27 mouse cellular contexts compared by ENCODE assay signal in the genomic region with DNA sequence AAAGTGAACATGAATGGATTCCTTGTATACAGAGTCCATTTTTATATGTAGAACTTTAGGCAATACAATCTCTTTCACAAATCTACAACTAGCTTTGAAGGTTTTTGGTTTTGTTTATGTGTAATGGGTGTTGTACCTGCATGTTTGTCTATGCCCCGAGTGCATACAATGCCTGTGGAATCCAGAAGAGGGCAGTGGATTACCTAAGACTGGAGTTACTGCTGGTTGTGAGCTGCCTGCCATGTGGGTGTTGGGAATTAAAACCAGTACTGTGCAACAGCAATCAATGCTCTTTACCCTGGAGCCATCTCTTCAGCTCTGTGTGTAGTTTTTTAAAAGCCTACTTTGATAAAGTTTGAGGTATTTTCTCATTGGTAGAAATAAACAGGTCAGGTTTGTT. TPM values are rescaled to one million over a fixed set of nuclear protein-coding genes. Genes with fewer than 3 reads are reported as not detected.
DNase-seq lines count a peak whose midpoint lies in the region; ATAC-seq and TF ChIP-seq lines count a peak whose summit lies in the region.
"Had no signal": no experiment of that assay in that cellular context is flagged by ENCODE, and none has a peak within 500 bp of the region (broad histone marks: within the 10 kb centered on the region; RNA-seq: fewer than 3 reads in every experiment).

No protein-coding gene starts in this region.

- no peak overlapping the region for H3K4me3 ChIP-seq in intestine, postnatal 0 days (ENCODE audit: low read depth, low read length)
- H3K4me3 ChIP-seq in intestine, embryonic 15.5 days (replicated peaks), result no peak overlapping the region
- H3K4me3 ChIP-seq in cerebellum, adult 2 months (replicated peaks; ENCODE audit: insufficient read depth, low read depth, low read length), result no peak overlapping the region
- H3K4me3 ChIP-seq: embryonic facial prominence, embryonic 10.5 days; limb, embryonic 12.5 days; liver, embryonic 13.5 days; midbrain, embryonic 12.5 days; myocyte had no signal

- H3K9me3 ChIP-seq in intestine, postnatal 0 days (ENCODE audit: control insufficient read depth), result peaks cover 20% of the 10 kb centered on the region; the same call in 1 of the 2 replicates
- H3K9me3 ChIP-seq in intestine, embryonic 15.5 days, result peaks cover 3% of the 10 kb centered on the region
- H3K9me3 ChIP-seq: liver, embryonic 13.5 days had no signal

- no peak overlapping the region for H3K9ac ChIP-seq in intestine, postnatal 0 days (ENCODE audit: low read depth, low read length)
- H3K9ac ChIP-seq in intestine, embryonic 15.5 days, result no peak overlapping the region
- H3K9ac ChIP-seq: limb, embryonic 12.5 days; liver, embryonic 13.5 days; lung, embryonic 14.5 days; midbrain, embryonic 12.5 days had no signal

- H3K36me3 ChIP-seq in intestine, postnatal 0 days (ENCODE audit: control insufficient read depth, insufficient read depth), result peaks cover 95% of the 10 kb centered on the region
- H3K36me3 ChIP-seq in intestine, embryonic 15.5 days, result peaks cover 84% of the 10 kb centered on the region

- no peak overlapping the region for H3K4me2 ChIP-seq in intestine, postnatal 0 days (replicated peaks; ENCODE audit: low read depth)
- H3K4me2 ChIP-seq in intestine, embryonic 15.5 days (replicated peaks), result no peak overlapping the region
- H3K4me2 ChIP-seq: limb, embryonic 12.5 days; liver, embryonic 13.5 days; lung, embryonic 14.5 days; midbrain, embryonic 12.5 days had no signal

- DNase-seq in 3T3-L1 (ENCODE audit: low read depth, low spot score) (peak; percentile 11), ES-CJ7 (ENCODE audit: low read depth, low spot score) (peak; percentile 68)
- peak; percentile 20 for DNase-seq in brain, adult 2 months (ENCODE audit: low read depth, low spot score)
- no peak for DNase-seq in gastrocnemius, postnatal 25 days
- no peak for DNase-seq in cerebellum, adult 11-12 months
- DNase-seq in cerebellum, adult 2 months, result no peak
- DNase-seq: adrenal gland, adult 8-10 months; B cell, adult 2 months; gastrocnemius, postnatal 36 days; kidney, adult 8-10 months; kidney, postnatal 36 days; liver, embryonic 13.5 days; lung, embryonic 14.5 days; lung, postnatal 4 days had no signal

- no peak for ATAC-seq in intestine, postnatal 0 days
- ATAC-seq in intestine, embryonic 15.5 days, result no peak
- ATAC-seq: forebrain, embryonic 14.5 days had no signal

- WGBS in intestine, postnatal 0 days, result 90% methylated on average over 1 of the region's 1 CpGs
- 94% methylated on average over 1 of the region's 1 CpGs for WGBS in intestine, embryonic 15.5 days
- 96% methylated on average over 1 of the region's 1 CpGs for WGBS in cerebellum, adult 2 months

- no peak for TF ChIP-seq POLR2A in cerebellum, adult 2 months (IDR thresholded peaks at IDR 0.05; ENCODE audit: borderline replicate concordance, insufficient read depth, low read length)

- 0 out of 2 replicates have a peak, but pooled peaks have one; percentile 13 for TF ChIP-seq CTCF in intestine, postnatal 0 days (IDR thresholded peaks at IDR 0.05; ENCODE audit: low read depth)
- no peak for TF ChIP-seq CTCF in cerebellum, adult 2 months (IDR thresholded peaks at IDR 0.05; ENCODE audit: borderline replicate concordance, insufficient read depth, low read depth, low read length)

- no peaks in the 10 kb centered on the region for H3K27me3 ChIP-seq in intestine, postnatal 0 days (replicated peaks; ENCODE audit: control insufficient read depth, insufficient read depth, low read length)
- H3K27me3 ChIP-seq in intestine, embryonic 15.5 days (replicated peaks), result no peaks in the 10 kb centered on the region
- no peaks in the 10 kb centered on the region; the same call in 1 of the 2 replicates for H3K27me3 ChIP-seq in cerebellum, adult 2 months (ENCODE audit: control insufficient read depth, insufficient read depth, low read length)
- H3K27me3 ChIP-seq: limb, embryonic 12.5 days; liver, embryonic 13.5 days; midbrain, embryonic 12.5 days had no signal

- no peaks in the 10 kb centered on the region for H3K4me1 ChIP-seq in intestine, postnatal 0 days (replicated peaks; ENCODE audit: control insufficient read depth, insufficient read depth, low read length)
- H3K4me1 ChIP-seq in intestine, embryonic 15.5 days (replicated peaks), result no peaks in the 10 kb centered on the region
- no peaks in the 10 kb centered on the region for H3K4me1 ChIP-seq in cerebellum, adult 2 months (ENCODE audit: control insufficient read depth, insufficient read depth, low read length)
- H3K4me1 ChIP-seq: embryonic facial prominence, embryonic 10.5 days; limb, embryonic 12.5 days; liver, embryonic 13.5 days; midbrain, embryonic 12.5 days had no signal

- H3K27ac ChIP-seq in intestine, postnatal 0 days (ENCODE audit: low read depth, low read length), result no peak overlapping the region
- no peak overlapping the region for H3K27ac ChIP-seq in intestine, embryonic 15.5 days
- no peak overlapping the region for H3K27ac ChIP-seq in cerebellum, adult 2 months (ENCODE audit: insufficient read depth, low read length)
- H3K27ac ChIP-seq: embryonic facial prominence, embryonic 10.5 days; limb, embryonic 12.5 days; liver, embryonic 13.5 days; midbrain, embryonic 12.5 days had no signal

RNA-seq across cellular contexts. Expression of a gene that starts 7.9 kb away (rescaled TPM):
- polyA plus RNA-seq in intestine, postnatal 0 days (2015; fragmentation: Nextera tagmentation; extraction: Ambion mirVana), result 4.5 and 4.8 TPM in 2 replicates
- polyA plus RNA-seq in intestine, embryonic 15.5 days (2015; fragmentation: Nextera tagmentation; extraction: Ambion mirVana), result 13.4 and 16.4 TPM in 2 replicates
- 1 to 10 TPM; 5.0 to 5.8 TPM for total RNA-seq in gastrocnemius, postnatal 25 days (2021)
- 10.8 and 12.4 TPM in 2 replicates for polyA plus RNA-seq in cerebellum, adult 2 months (2012; rRNA removed)

RNA-seq across cellular contexts. Expression of a gene that starts 26.4 kb away (rescaled TPM):
- not detected in 2 replicates for polyA plus RNA-seq in intestine, postnatal 0 days (2015; fragmentation: Nextera tagmentation; extraction: Ambion mirVana)
- polyA plus RNA-seq in intestine, embryonic 15.5 days (2015; fragmentation: Nextera tagmentation; extraction: Ambion mirVana), result not detected in 2 replicates
- total RNA-seq in gastrocnemius, postnatal 25 days (2021), result not detected
- polyA plus RNA-seq in cerebellum, adult 2 months (2012; rRNA removed), result not detected in 2 replicates
- total RNA-seq: adrenal gland, adult 8-10 months; gastrocnemius, postnatal 36 days; hematopoietic stem cell, adult 5-6 weeks; layer of hippocampus, postnatal 10 days; left cerebral cortex, postnatal 10 days had no signal
- polyA plus RNA-seq: brain, embryonic 14.5 days; embryonic facial prominence, embryonic 10.5 days; forebrain, embryonic 14.5 days; heart, embryonic 16.5 days; limb, embryonic 12.5 days; liver, embryonic 13.5 days; lung, embryonic 14.5 days; midbrain, embryonic 12.5 days; myocyte; neural tube, embryonic 14.5 days had no signal

Comparison
In these comparisons a context has a peak if more than half of its experiments do, and no peak if none do; other contexts are left out.
1. DNase-seq: peak in 3T3-L1 (single experiment), ES-CJ7 (single experiment) and brain, adult 2 months (single experiment); none in gastrocnemius, postnatal 25 days (single experiment), cerebellum, adult 11-12 months (single experiment) and cerebellum, adult 2 months (0 of 2).